Mouse (Mus musculus): ENCODE measurements around the gene Prkd1.

DNA sequence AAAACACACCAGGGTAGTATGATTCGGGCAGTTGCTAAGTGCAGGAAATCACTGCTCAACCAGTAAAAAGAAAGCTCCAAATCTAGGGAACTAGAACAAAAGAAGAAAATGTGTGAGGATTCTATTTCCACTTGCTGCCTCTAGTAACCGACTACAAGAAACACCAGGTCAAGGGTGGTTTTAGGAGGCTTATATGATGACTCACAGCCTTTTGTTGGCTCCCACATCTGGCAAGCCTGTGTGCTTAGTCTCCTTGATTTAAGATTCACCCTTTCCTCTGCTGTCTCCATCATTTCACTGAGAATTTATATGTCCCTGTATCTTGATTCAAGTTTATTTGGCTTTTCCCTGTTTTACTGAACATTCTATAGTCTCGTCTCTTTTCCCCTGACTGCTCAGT lies 339.6 kb downstream of the Prkd1 start:
- no peak for TF ChIP-seq GATA2 (IDR thresholded peaks at IDR 0.05; ENCODE audit: borderline replicate concordance, low read depth, low read length)
- no peak for TF ChIP-seq CTCF (IDR thresholded peaks at IDR 0.05; ENCODE audit: low read depth, low read length)
- no peak for TF ChIP-seq TAL1 (conservative IDR thresholded peaks at IDR 0.05; ENCODE audit: low read depth, low read length)
- no peak for TF ChIP-seq GATA1 (IDR thresholded peaks at IDR 0.05; ENCODE audit: borderline replicate concordance, low read length)
- no peak for TF ChIP-seq POLR2AphosphoS5 (IDR thresholded peaks at IDR 0.05; ENCODE audit: insufficient replicate concordance, low read depth, low read length)

Measured in G1E (cell line).